Mouse (Mus musculus): Measurements from ENCODE around the gene Kat2b. TPM values are rescaled to one million over a fixed set of nuclear protein-coding genes. Genes with fewer than 3 reads are reported as not detected.
"Not testable (repeated sequence)": the region's sequence is repeated elsewhere in the genome, so short reads cannot be mapped to it uniquely, and the experiment has no call there.

Gene Kat2b
- polyA plus RNA-seq, 1 experiment from 2014 or later: 5.2 TPM

- Histone ChIP-seq H3K27me3 (ENCODE audit: control insufficient read depth, insufficient read depth, low read length) (no peaks in the 10 kb centered on the region), H3K27ac (ENCODE audit: low read length) (peak overlapping the region; percentile 94), H3K9ac (ENCODE audit: low read length) (peak overlapping the region; percentile 93), H3K4me2 (ENCODE audit: low read depth, low read length) (peak overlapping the region; percentile 92), H3K4me1 (ENCODE audit: control insufficient read depth, insufficient read depth, low read length) (peaks cover 22% of the 10 kb centered on the region), H3K4me3 (replicated peaks; ENCODE audit: low read length) (peak overlapping the region; percentile 68), H3K9me3 (replicated peaks; ENCODE audit: control insufficient read depth, low read length) (no peaks in the 10 kb centered on the region), H3K36me3 (ENCODE audit: control insufficient read depth, insufficient read depth, low read length) (no peaks in the 10 kb centered on the region)
- WGBS: under 1% methylated on average over 67 of the region's 67 CpGs
- peak; percentile 52 for ATAC-seq (ENCODE audit: insufficient read depth, low FRiP score)
These were observed 863 bp downstream of the Kat2b start for GRCm38 (mm10) chr17:53567346-53568101.

GRCm38 (mm10) chr17:53568118-53568517 lies 1.5 kb downstream of the Kat2b start:
- ATAC-seq (ENCODE audit: insufficient read depth, low FRiP score): peak; percentile 82

GRCm38 (mm10) chr17:53568734-53569386 lies 2.2 kb downstream of the Kat2b start:
- no peak for ATAC-seq (ENCODE audit: insufficient read depth, low FRiP score)
- Histone ChIP-seq H3K9ac (ENCODE audit: low read length) (peak overlapping the region; percentile 93), H3K27ac (ENCODE audit: low read length) (peak overlapping the region; percentile 94; the same call in 1 of the 2 replicates), H3K27me3 (ENCODE audit: control insufficient read depth, insufficient read depth, low read length) (no peaks in the 10 kb centered on the region), H3K4me1 (ENCODE audit: control insufficient read depth, insufficient read depth, low read length) (peaks cover 22% of the 10 kb centered on the region), H3K9me3 (replicated peaks; ENCODE audit: control insufficient read depth, low read length) (no peaks in the 10 kb centered on the region), H3K4me3 (replicated peaks; ENCODE audit: low read length) (peak overlapping the region; percentile 68), H3K4me2 (ENCODE audit: low read depth, low read length) (peak overlapping the region; percentile 92), H3K36me3 (ENCODE audit: control insufficient read depth, insufficient read depth, low read length) (no peaks in the 10 kb centered on the region)
- WGBS: 37% methylated on average over 8 of the region's 8 CpGs

More at GRCm38 (mm10) chr17:53568118-53568517, 1.5 kb downstream of the Kat2b start:
- peak overlapping the region; percentile 68 for H3K4me3 ChIP-seq (replicated peaks; ENCODE audit: low read length)
- no peaks in the 10 kb centered on the region for H3K27me3 ChIP-seq (ENCODE audit: control insufficient read depth, insufficient read depth, low read length)
- no peaks in the 10 kb centered on the region for H3K9me3 ChIP-seq (replicated peaks; ENCODE audit: control insufficient read depth, low read length)
- peak overlapping the region; percentile 93 for H3K9ac ChIP-seq (ENCODE audit: low read length)
- H3K27ac ChIP-seq (ENCODE audit: low read length): peak overlapping the region; percentile 94
- peaks cover 22% of the 10 kb centered on the region for H3K4me1 ChIP-seq (ENCODE audit: control insufficient read depth, insufficient read depth, low read length)
- no peaks in the 10 kb centered on the region for H3K36me3 ChIP-seq (ENCODE audit: control insufficient read depth, insufficient read depth, low read length)
- peak overlapping the region; percentile 92 for H3K4me2 ChIP-seq (ENCODE audit: low read depth, low read length)
- WGBS: under 1% methylated on average over 15 of the region's 15 CpGs

GRCm38 (mm10) chr17:53569829-53570228 lies 3.2 kb downstream of the Kat2b start:
- Histone ChIP-seq H3K4me3 (replicated peaks; ENCODE audit: low read length) (peak overlapping the region; percentile 28), H3K27ac (ENCODE audit: low read length) (peak overlapping the region; percentile 80), H3K4me2 (ENCODE audit: low read depth, low read length) (peak overlapping the region; percentile 51), H3K27me3 (ENCODE audit: control insufficient read depth, insufficient read depth, low read length) (no peaks in the 10 kb centered on the region), H3K4me1 (ENCODE audit: control insufficient read depth, insufficient read depth, low read length) (peaks cover 22% of the 10 kb centered on the region), H3K36me3 (ENCODE audit: control insufficient read depth, insufficient read depth, low read length) (no peaks in the 10 kb centered on the region), H3K9me3 (replicated peaks; ENCODE audit: control insufficient read depth, low read length) (no peaks in the 10 kb centered on the region), H3K9ac (ENCODE audit: low read length) (peak overlapping the region; percentile 47)
- WGBS: 24% methylated on average over 6 of the region's 6 CpGs
- ATAC-seq (ENCODE audit: insufficient read depth, low FRiP score): no peak

GRCm38 (mm10) chr17:53570361-53570875 lies 3.8 kb downstream of the Kat2b start:
- no peak overlapping the region; the same call in 1 of the 2 replicates for H3K9ac ChIP-seq (ENCODE audit: low read length)
- peaks cover 22% of the 10 kb centered on the region for H3K4me1 ChIP-seq (ENCODE audit: control insufficient read depth, insufficient read depth, low read length)
- 30% methylated on average over 10 of the region's 10 CpGs for WGBS
- no peaks in the 10 kb centered on the region for H3K36me3 ChIP-seq (ENCODE audit: control insufficient read depth, insufficient read depth, low read length)
- no peaks in the 10 kb centered on the region for H3K9me3 ChIP-seq (replicated peaks; ENCODE audit: control insufficient read depth, low read length)
- no peak for ATAC-seq (ENCODE audit: insufficient read depth, low FRiP score)
- H3K4me2 ChIP-seq (ENCODE audit: low read depth, low read length): peak overlapping the region; percentile 51
- peak overlapping the region; percentile 80 for H3K27ac ChIP-seq (ENCODE audit: low read length)
- no peaks in the 10 kb centered on the region for H3K27me3 ChIP-seq (ENCODE audit: control insufficient read depth, insufficient read depth, low read length)
- 0 out of 2 replicates have a peak overlapping the region, but pooled peaks have one; percentile 2 for H3K4me3 ChIP-seq (replicated peaks; ENCODE audit: low read length)

- H3K27me3 ChIP-seq (ENCODE audit: control insufficient read depth, insufficient read depth, low read length); ATAC-seq (ENCODE audit: insufficient read depth, low FRiP score); H3K27ac ChIP-seq (ENCODE audit: low read length); H3K36me3 ChIP-seq (ENCODE audit: control insufficient read depth, insufficient read depth, low read length); H3K9me3 ChIP-seq (replicated peaks; ENCODE audit: control insufficient read depth, low read length); H3K9ac ChIP-seq (ENCODE audit: low read length); H3K4me2 ChIP-seq (ENCODE audit: low read depth, low read length); H3K4me3 ChIP-seq (replicated peaks; ENCODE audit: low read length): not testable (repeated sequence)
- peaks cover 22% of the 10 kb centered on the region for H3K4me1 ChIP-seq (ENCODE audit: control insufficient read depth, insufficient read depth, low read length)
- 89% methylated on average over 5 of the region's 5 CpGs for WGBS
These were observed 4.3 kb downstream of the Kat2b start for GRCm38 (mm10) chr17:53570932-53571331.

GRCm38 (mm10) chr17:53573019-53573556 lies 6.4 kb downstream of the Kat2b start:
- no peaks in the 10 kb centered on the region for H3K27me3 ChIP-seq (ENCODE audit: control insufficient read depth, insufficient read depth, low read length)
- H3K9me3 ChIP-seq (replicated peaks; ENCODE audit: control insufficient read depth, low read length): no peaks in the 10 kb centered on the region
- H3K4me2 ChIP-seq (ENCODE audit: low read depth, low read length): no peak overlapping the region
- WGBS: 56% methylated on average over 4 of the region's 4 CpGs
- H3K4me3 ChIP-seq (replicated peaks; ENCODE audit: low read length): no peak overlapping the region
- no peak overlapping the region for H3K27ac ChIP-seq (ENCODE audit: low read length)
- no peaks in the 10 kb centered on the region for H3K36me3 ChIP-seq (ENCODE audit: control insufficient read depth, insufficient read depth, low read length)
- no peak for ATAC-seq (ENCODE audit: insufficient read depth, low FRiP score)
- no peak overlapping the region for H3K9ac ChIP-seq (ENCODE audit: low read length)
- H3K4me1 ChIP-seq (ENCODE audit: control insufficient read depth, insufficient read depth, low read length): peaks cover 22% of the 10 kb centered on the region

- no peaks in the 10 kb centered on the region for H3K36me3 ChIP-seq (ENCODE audit: control insufficient read depth, insufficient read depth, low read length)
- no peak overlapping the region for H3K9ac ChIP-seq (ENCODE audit: low read length)
- no peaks in the 10 kb centered on the region for H3K4me1 ChIP-seq (ENCODE audit: control insufficient read depth, insufficient read depth, low read length)
- ATAC-seq (ENCODE audit: insufficient read depth, low FRiP score): no peak
- no peaks in the 10 kb centered on the region for H3K9me3 ChIP-seq (replicated peaks; ENCODE audit: control insufficient read depth, low read length)
- 80% methylated on average over 2 of the region's 2 CpGs for WGBS
- no peak overlapping the region for H3K4me3 ChIP-seq (replicated peaks; ENCODE audit: low read length)
- no peak overlapping the region for H3K27ac ChIP-seq (ENCODE audit: low read length)
- no peaks in the 10 kb centered on the region for H3K27me3 ChIP-seq (ENCODE audit: control insufficient read depth, insufficient read depth, low read length)
- H3K4me2 ChIP-seq (ENCODE audit: low read depth, low read length): no peak overlapping the region
These were observed 10.5 kb downstream of the Kat2b start for GRCm38 (mm10) chr17:53577151-53577550.

GRCm38 (mm10) chr17:53577754-53578153 lies 11.1 kb downstream of the Kat2b start:
- Histone ChIP-seq H3K27ac (ENCODE audit: low read length) (no peak overlapping the region), H3K4me1 (ENCODE audit: control insufficient read depth, insufficient read depth, low read length) (no peaks in the 10 kb centered on the region), H3K4me2 (ENCODE audit: low read depth, low read length) (no peak overlapping the region), H3K4me3 (replicated peaks; ENCODE audit: low read length) (no peak overlapping the region), H3K27me3 (ENCODE audit: control insufficient read depth, insufficient read depth, low read length) (no peaks in the 10 kb centered on the region), H3K9me3 (replicated peaks; ENCODE audit: control insufficient read depth, low read length) (no peaks in the 10 kb centered on the region), H3K36me3 (ENCODE audit: control insufficient read depth, insufficient read depth, low read length) (no peaks in the 10 kb centered on the region), H3K9ac (ENCODE audit: low read length) (no peak overlapping the region)
- WGBS: 70% methylated on average over 5 of the region's 5 CpGs
- no peak for ATAC-seq (ENCODE audit: insufficient read depth, low FRiP score)
